Mouse (Mus musculus): ENCODE measurements at regions not wholly inside any gene's neighbourhood (a gene's known extent, or its start where the extent isn't known, plus 50 kb on each side); places are given as distances from the start of the nearest gene placed in this dataset.

- Histone ChIP-seq H3K9me3 (ENCODE audit: control insufficient read depth, low read length) (no peaks in the 10 kb centered on the region), H3K27me3 (ENCODE audit: control insufficient read depth, insufficient read depth, low read length) (no peaks in the 10 kb centered on the region), H3K4me1 (ENCODE audit: control insufficient read depth, insufficient read depth, low read length) (no peaks in the 10 kb centered on the region), H3K4me3 (replicated peaks; ENCODE audit: low read length) (no peak overlapping the region), H3K36me3 (ENCODE audit: control insufficient read depth, insufficient read depth, low read length) (no peaks in the 10 kb centered on the region), H3K4me2 (replicated peaks; ENCODE audit: low read depth, low read length, severe bottlenecking) (no peak overlapping the region), H3K9ac (ENCODE audit: low read depth, low read length, severe bottlenecking) (no peak overlapping the region), H3K27ac (replicated peaks; ENCODE audit: low read depth, low read length) (no peak overlapping the region)
- DNase-seq (ENCODE audit: low spot score) = peak; percentile 16
- 80% methylated on average over 5 of the region's 5 CpGs for WGBS
- no peak for TF ChIP-seq POLR2A (IDR thresholded peaks at IDR 0.05; ENCODE audit: borderline replicate concordance, extremely low read depth, insufficient read depth, insufficient read length)
- no peak for ATAC-seq (ENCODE audit: low FRiP score, low read depth)
Observed at GRCm38 (mm10) chr15:50102596-50103277, 3782.0 kb upstream of the Gm7489 start.

GRCm38 (mm10) chr15:50108913-50109312, 3775.8 kb upstream of the Gm7489 start:
- TF ChIP-seq POLR2A (IDR thresholded peaks at IDR 0.05; ENCODE audit: borderline replicate concordance, extremely low read depth, insufficient read depth, insufficient read length) = no peak
- H3K4me1 ChIP-seq (ENCODE audit: control insufficient read depth, insufficient read depth, low read length) = no peaks in the 10 kb centered on the region
- H3K9me3 ChIP-seq (ENCODE audit: control insufficient read depth, low read length) = no peaks in the 10 kb centered on the region
- DNase-seq (ENCODE audit: low spot score) (no peak), ATAC-seq (ENCODE audit: low FRiP score, low read depth) (no peak)
- no peaks in the 10 kb centered on the region for H3K36me3 ChIP-seq (ENCODE audit: control insufficient read depth, insufficient read depth, low read length)
- 82% methylated on average over 3 of the region's 3 CpGs for WGBS
- no peak overlapping the region for H3K27ac ChIP-seq (replicated peaks; ENCODE audit: low read depth, low read length)
- no peak overlapping the region for H3K4me2 ChIP-seq (replicated peaks; ENCODE audit: low read depth, low read length, severe bottlenecking)
- H3K9ac ChIP-seq (ENCODE audit: low read depth, low read length, severe bottlenecking) = no peak overlapping the region
- no peak overlapping the region for H3K4me3 ChIP-seq (replicated peaks; ENCODE audit: low read length)
- no peaks in the 10 kb centered on the region for H3K27me3 ChIP-seq (ENCODE audit: control insufficient read depth, insufficient read depth, low read length)

GRCm38 (mm10) chr15:50153863-50154262, 3730.8 kb upstream of the Gm7489 start:
- no peak overlapping the region for H3K4me2 ChIP-seq (replicated peaks; ENCODE audit: low read depth, low read length, severe bottlenecking)
- no peak for TF ChIP-seq POLR2A (IDR thresholded peaks at IDR 0.05; ENCODE audit: borderline replicate concordance, extremely low read depth, insufficient read depth, insufficient read length)
- H3K9me3 ChIP-seq (ENCODE audit: control insufficient read depth, low read length) = no peaks in the 10 kb centered on the region
- H3K4me3 ChIP-seq (replicated peaks; ENCODE audit: low read length) = no peak overlapping the region
- DNase-seq (ENCODE audit: low spot score) (no peak), ATAC-seq (ENCODE audit: low FRiP score, low read depth) (no peak)
- no peaks in the 10 kb centered on the region for H3K4me1 ChIP-seq (ENCODE audit: control insufficient read depth, insufficient read depth, low read length)
- 71% methylated on average over 3 of the region's 3 CpGs for WGBS
- H3K27ac ChIP-seq (replicated peaks; ENCODE audit: low read depth, low read length) = no peak overlapping the region
- no peak overlapping the region for H3K9ac ChIP-seq (ENCODE audit: low read depth, low read length, severe bottlenecking)
- H3K36me3 ChIP-seq (ENCODE audit: control insufficient read depth, insufficient read depth, low read length) = no peaks in the 10 kb centered on the region
- no peaks in the 10 kb centered on the region for H3K27me3 ChIP-seq (ENCODE audit: control insufficient read depth, insufficient read depth, low read length)

GRCm38 (mm10) chr15:50172276-50172772, 3712.4 kb upstream of the Gm7489 start:
- TF ChIP-seq POLR2A (IDR thresholded peaks at IDR 0.05; ENCODE audit: borderline replicate concordance, extremely low read depth, insufficient read depth, insufficient read length) = no peak
- 65% methylated on average over 2 of the region's 2 CpGs for WGBS
- H3K27me3 ChIP-seq (ENCODE audit: control insufficient read depth, insufficient read depth, low read length) = no peaks in the 10 kb centered on the region
- ATAC-seq (ENCODE audit: low FRiP score, low read depth) (peak; percentile 30; the same call in 1 of the 2 replicates), DNase-seq (ENCODE audit: low spot score) (peak; percentile 50)
- H3K9ac ChIP-seq (ENCODE audit: low read depth, low read length, severe bottlenecking) = no peak overlapping the region
- H3K27ac ChIP-seq (replicated peaks; ENCODE audit: low read depth, low read length) = no peak overlapping the region
- H3K4me1 ChIP-seq (ENCODE audit: control insufficient read depth, insufficient read depth, low read length) = no peaks in the 10 kb centered on the region
- H3K4me2 ChIP-seq (replicated peaks; ENCODE audit: low read depth, low read length, severe bottlenecking) = no peak overlapping the region
- no peak overlapping the region for H3K4me3 ChIP-seq (replicated peaks; ENCODE audit: low read length)
- no peaks in the 10 kb centered on the region for H3K9me3 ChIP-seq (ENCODE audit: control insufficient read depth, low read length)
- H3K36me3 ChIP-seq (ENCODE audit: control insufficient read depth, insufficient read depth, low read length) = no peaks in the 10 kb centered on the region

GRCm38 (mm10) chr15:50183185-50183584, 3701.5 kb upstream of the Gm7489 start:
- H3K4me3 ChIP-seq (replicated peaks; ENCODE audit: low read length) = no peak overlapping the region
- H3K4me2 ChIP-seq (replicated peaks; ENCODE audit: low read depth, low read length, severe bottlenecking) = no peak overlapping the region
- H3K9me3 ChIP-seq (ENCODE audit: control insufficient read depth, low read length) = no peaks in the 10 kb centered on the region; the same call in 1 of the 2 replicates
- no peaks in the 10 kb centered on the region for H3K4me1 ChIP-seq (ENCODE audit: control insufficient read depth, insufficient read depth, low read length)
- ATAC-seq (ENCODE audit: low FRiP score, low read depth) (no peak), DNase-seq (ENCODE audit: low spot score) (no peak)
- TF ChIP-seq POLR2A (IDR thresholded peaks at IDR 0.05; ENCODE audit: borderline replicate concordance, extremely low read depth, insufficient read depth, insufficient read length) = no peak
- no peak overlapping the region for H3K27ac ChIP-seq (replicated peaks; ENCODE audit: low read depth, low read length)
- H3K27me3 ChIP-seq (ENCODE audit: control insufficient read depth, insufficient read depth, low read length) = no peaks in the 10 kb centered on the region
- whole genome bisulfite sequencing = 90% methylated on average over 1 of the region's 1 CpGs
- H3K9ac ChIP-seq (ENCODE audit: low read depth, low read length, severe bottlenecking) = no peak overlapping the region
- no peaks in the 10 kb centered on the region for H3K36me3 ChIP-seq (ENCODE audit: control insufficient read depth, insufficient read depth, low read length)
